ENCODE assay signal across 8 mouse cellular contexts in genomic region chr5:127631671-127632070, GRCm38 (mm10). TPM values are rescaled to one million over a fixed set of nuclear protein-coding genes. Genes with fewer than 3 reads are reported as not detected.
DNase-seq lines count a peak whose midpoint lies in the region; ATAC-seq lines count a peak whose summit lies in the region.

No protein-coding gene starts in this region.

- peaks cover 51% of the 10 kb centered on the region for H3K27me3 ChIP-seq in heart, embryonic 13.5 days (replicated peaks)
- H3K27me3 ChIP-seq in embryonic facial prominence, embryonic 11.5 days (ENCODE audit: control insufficient read depth, insufficient read depth, low read length) = no peaks in the 10 kb centered on the region; the same call in 1 of the 2 replicates
- peaks cover 30% of the 10 kb centered on the region for H3K27me3 ChIP-seq in intestine, embryonic 14.5 days (replicated peaks; ENCODE audit: control insufficient read depth, insufficient read depth, low read length)
- no peaks in the 10 kb centered on the region; the same call in 1 of the 2 replicates for H3K27me3 ChIP-seq in midbrain, embryonic 15.5 days (replicated peaks)

- no peaks in the 10 kb centered on the region for H3K9me3 ChIP-seq in heart, embryonic 13.5 days
- H3K9me3 ChIP-seq in embryonic facial prominence, embryonic 11.5 days (replicated peaks; ENCODE audit: control insufficient read depth, low read length) = no peaks in the 10 kb centered on the region
- H3K9me3 ChIP-seq in intestine, embryonic 14.5 days (ENCODE audit: control insufficient read depth, low read length) = no peaks in the 10 kb centered on the region
- no peaks in the 10 kb centered on the region for H3K9me3 ChIP-seq in midbrain, embryonic 15.5 days

- H3K36me3 ChIP-seq in heart, embryonic 13.5 days = no peaks in the 10 kb centered on the region
- no peaks in the 10 kb centered on the region for H3K36me3 ChIP-seq in embryonic facial prominence, embryonic 11.5 days (replicated peaks; ENCODE audit: control insufficient read depth, insufficient read depth, low read depth, low read length)
- no peaks in the 10 kb centered on the region for H3K36me3 ChIP-seq in intestine, embryonic 14.5 days (ENCODE audit: control insufficient read depth, insufficient read depth, low read length)
- no peaks in the 10 kb centered on the region for H3K36me3 ChIP-seq in midbrain, embryonic 15.5 days (replicated peaks)

- H3K27ac ChIP-seq in heart, embryonic 13.5 days (replicated peaks) = no peak overlapping the region
- H3K27ac ChIP-seq in embryonic facial prominence, embryonic 11.5 days (replicated peaks; ENCODE audit: low read depth, low read length) = no peak overlapping the region
- H3K27ac ChIP-seq in intestine, embryonic 14.5 days (ENCODE audit: low read depth) = no peak overlapping the region
- no peak overlapping the region for H3K27ac ChIP-seq in midbrain, embryonic 15.5 days

- ATAC-seq in heart, embryonic 13.5 days (ENCODE audit: extremely low read depth, insufficient number of reproducible peaks, low FRiP score, low TSS enrichment) = no peak
- ATAC-seq in embryonic facial prominence, embryonic 11.5 days (replicated peaks; ENCODE audit: insufficient number of reproducible peaks, low FRiP score, low TSS enrichment, low read depth) = no peak
- peak; percentile 44; the same call in 1 of the 2 replicates for ATAC-seq in intestine, embryonic 14.5 days (replicated peaks; ENCODE audit: low FRiP score, low TSS enrichment, low read depth)
- ATAC-seq in midbrain, embryonic 15.5 days (replicated peaks) = no peak
- ATAC-seq in inflammation-experienced regulatory T-cells, adult 6 months = no peak

- DNase-seq in heart, adult 11 months = no peak
- no peak for DNase-seq in embryonic facial prominence, embryonic 11.5 days (ENCODE audit: low spot score)
- DNase-seq in intestine, embryonic 14.5 days (ENCODE audit: low spot score) = no peak
- DNase-seq in embryo, embryonic 10 days (ENCODE audit: low spot score) = no peak
- no peak for DNase-seq in left cerebral cortex, postnatal 14 days (ENCODE audit: low spot score in 2 of 2)

- peak overlapping the region; percentile 73 for H3K4me2 ChIP-seq in heart, embryonic 13.5 days
- peak overlapping the region; percentile 98 for H3K4me2 ChIP-seq in embryonic facial prominence, embryonic 11.5 days (ENCODE audit: low read depth, low read length)
- peak overlapping the region; percentile 72 for H3K4me2 ChIP-seq in intestine, embryonic 14.5 days (ENCODE audit: low read length)
- H3K4me2 ChIP-seq in midbrain, embryonic 15.5 days = peak overlapping the region; percentile 96

- peaks cover 8% of the 10 kb centered on the region for H3K4me1 ChIP-seq in heart, embryonic 13.5 days
- no peaks in the 10 kb centered on the region for H3K4me1 ChIP-seq in embryonic facial prominence, embryonic 11.5 days (ENCODE audit: control insufficient read depth, insufficient read depth, low read length)
- no peaks in the 10 kb centered on the region for H3K4me1 ChIP-seq in intestine, embryonic 14.5 days (replicated peaks; ENCODE audit: control insufficient read depth, insufficient read depth, low read length)
- H3K4me1 ChIP-seq in midbrain, embryonic 15.5 days = peaks cover 15% of the 10 kb centered on the region; the same call in 1 of the 2 replicates

- H3K4me3 ChIP-seq in heart, embryonic 13.5 days = peak overlapping the region; percentile 51; the same call in 1 of the 2 replicates
- H3K4me3 ChIP-seq in embryonic facial prominence, embryonic 11.5 days (ENCODE audit: low read depth, low read length) = peak overlapping the region; percentile 53
- no peak overlapping the region for H3K4me3 ChIP-seq in intestine, embryonic 14.5 days (ENCODE audit: low read depth, low read length)
- H3K4me3 ChIP-seq in midbrain, embryonic 15.5 days = peak overlapping the region; percentile 58

- H3K9ac ChIP-seq in heart, embryonic 13.5 days = no peak overlapping the region
- H3K9ac ChIP-seq in embryonic facial prominence, embryonic 11.5 days (replicated peaks; ENCODE audit: low read length) = no peak overlapping the region; the same call in 1 of the 2 replicates
- H3K9ac ChIP-seq in intestine, embryonic 14.5 days (ENCODE audit: low read length) = no peak overlapping the region
- peak overlapping the region; percentile 87 for H3K9ac ChIP-seq in midbrain, embryonic 15.5 days

- intact Hi-C loops in left cerebral cortex, postnatal 14 days (cut with DNase I) = no loop called here

- WGBS in heart, embryonic 13.5 days = 7% methylated on average over 5 of the region's 5 CpGs
- WGBS in embryonic facial prominence, embryonic 11.5 days = 11% methylated on average over 5 of the region's 5 CpGs
- 8% methylated on average over 5 of the region's 5 CpGs for WGBS in intestine, embryonic 14.5 days
- WGBS in midbrain, embryonic 15.5 days = 11% methylated on average over 5 of the region's 5 CpGs

RNA-seq across cellular contexts. Expression of gene Glt1d1, which starts 0.4 kb away (rescaled TPM):
- polyA plus RNA-seq in heart, embryonic 13.5 days (2015; fragmentation: Nextera tagmentation; extraction: Ambion mirVana) = not detected in 2 replicates
- 1.3 and 1.4 TPM in 2 replicates for polyA plus RNA-seq in embryonic facial prominence, embryonic 11.5 days (2014; fragmentation: Nextera tagmentation; extraction: Ambion mirVana)
- polyA plus RNA-seq in intestine, embryonic 14.5 days (2014; fragmentation: Nextera tagmentation; extraction: Ambion mirVana) = 0.43 and 0.49 TPM in 2 replicates
- polyA plus RNA-seq in midbrain, embryonic 15.5 days (2015; fragmentation: Nextera tagmentation; extraction: Ambion mirVana) = 0.89 and 2.2 TPM in 2 replicates
- polyA plus RNA-seq in inflammation-experienced regulatory T-cells, adult 6 months (2017; shearing (Covaris generic)) = not detected
- total RNA-seq in left cerebral cortex, postnatal 14 days (2021) = 10 to 100 TPM; 23.4 to 28.6 TPM

RNA-seq across cellular contexts. Expression of gene Slc15a4, which starts 1.0 kb away (rescaled TPM):
- 14.1 and 16.7 TPM in 2 replicates for polyA plus RNA-seq in heart, embryonic 13.5 days (2015; fragmentation: Nextera tagmentation; extraction: Ambion mirVana)
- 18.7 and 19.4 TPM in 2 replicates for polyA plus RNA-seq in embryonic facial prominence, embryonic 11.5 days (2014; fragmentation: Nextera tagmentation; extraction: Ambion mirVana)
- polyA plus RNA-seq in intestine, embryonic 14.5 days (2014; fragmentation: Nextera tagmentation; extraction: Ambion mirVana) = 18.6 and 20.2 TPM in 2 replicates
- 30.6 and 32.1 TPM in 2 replicates for polyA plus RNA-seq in midbrain, embryonic 15.5 days (2015; fragmentation: Nextera tagmentation; extraction: Ambion mirVana)
- 1 to 10 TPM; 2.9 to 4.0 (median 3.4) TPM for polyA plus RNA-seq in inflammation-experienced regulatory T-cells, adult 6 months (2017; shearing (Covaris generic))
- total RNA-seq in left cerebral cortex, postnatal 14 days (2021) = 10 to 100 TPM; 22.4 to 30.0 TPM
